Mouse (Mus musculus): ENCODE measurements at regions not wholly inside any gene's neighbourhood (a gene's known extent, or its start where the extent isn't known, plus 50 kb on each side); places are given as distances from the start of the nearest gene placed in this dataset.

DNA sequence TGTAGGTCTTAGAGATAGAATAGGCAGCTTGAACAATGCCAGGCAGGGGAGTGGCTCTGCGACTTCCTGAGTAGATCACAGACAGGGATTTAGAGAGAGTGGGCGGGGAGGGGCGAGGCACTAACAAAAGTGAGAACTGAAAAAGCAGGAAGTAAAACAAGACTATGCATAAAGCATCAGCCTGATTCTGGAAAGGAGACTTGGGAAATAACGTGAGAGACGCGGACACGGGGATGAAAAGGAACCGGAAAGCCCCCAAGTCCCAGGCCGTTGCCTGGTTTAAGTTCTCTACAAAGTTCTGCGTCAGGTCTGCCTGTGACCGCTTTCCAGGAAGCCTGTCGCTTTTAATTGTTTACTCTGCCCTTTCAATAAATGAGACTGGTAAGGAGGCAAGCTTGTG is 86.3 kb downstream of the D16Ertd472e start:
- H3K9ac ChIP-seq, result no peak overlapping the region
- no peaks in the 10 kb centered on the region for H3K4me1 ChIP-seq
- peak overlapping the region; percentile 41 for H3K4me2 ChIP-seq
- H3K9me3 ChIP-seq, result no peaks in the 10 kb centered on the region
- no peak for ATAC-seq (ENCODE audit: insufficient read depth, low FRiP score, low read depth)
- H3K4me3 ChIP-seq (replicated peaks), result peak overlapping the region; percentile 24
- 0 out of 2 replicates have a peak overlapping the region, but pooled peaks have one; percentile 16 for H3K27ac ChIP-seq
- no peaks in the 10 kb centered on the region for H3K36me3 ChIP-seq
- H3K27me3 ChIP-seq (replicated peaks), result no peaks in the 10 kb centered on the region
- 18% methylated on average over 12 of the region's 12 CpGs for WGBS

DNA sequence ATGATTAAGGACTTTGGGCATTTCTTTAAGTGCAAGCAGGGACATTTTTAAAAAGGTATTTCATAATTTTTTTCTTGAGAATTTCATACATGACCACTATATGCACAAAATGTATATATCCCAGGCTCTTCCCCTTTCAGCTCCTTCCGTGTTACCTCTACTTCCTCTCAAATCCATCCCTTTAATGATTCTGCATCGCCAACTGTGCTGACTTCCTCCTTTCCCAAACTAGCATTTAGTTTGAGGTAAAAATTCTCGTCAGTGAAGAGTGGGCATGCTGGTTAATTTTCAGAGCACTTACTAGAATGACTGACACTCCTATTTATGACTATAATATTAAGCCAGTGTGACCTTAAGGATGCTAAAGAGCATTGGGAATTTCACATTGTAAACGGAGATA is 86.9 kb downstream of the D16Ertd472e start:
- peak overlapping the region; percentile 41; the same call in 1 of the 2 replicates for H3K4me2 ChIP-seq
- no peak overlapping the region for H3K27ac ChIP-seq
- 47% methylated on average over 4 of the region's 4 CpGs for WGBS
- no peaks in the 10 kb centered on the region for H3K4me1 ChIP-seq
- ATAC-seq (ENCODE audit: insufficient read depth, low FRiP score, low read depth), result no peak
- H3K9ac ChIP-seq, result no peak overlapping the region
- H3K4me3 ChIP-seq (replicated peaks), result no peak overlapping the region
- H3K27me3 ChIP-seq (replicated peaks), result no peaks in the 10 kb centered on the region
- no peaks in the 10 kb centered on the region for H3K9me3 ChIP-seq
- no peaks in the 10 kb centered on the region for H3K36me3 ChIP-seq

DNA sequence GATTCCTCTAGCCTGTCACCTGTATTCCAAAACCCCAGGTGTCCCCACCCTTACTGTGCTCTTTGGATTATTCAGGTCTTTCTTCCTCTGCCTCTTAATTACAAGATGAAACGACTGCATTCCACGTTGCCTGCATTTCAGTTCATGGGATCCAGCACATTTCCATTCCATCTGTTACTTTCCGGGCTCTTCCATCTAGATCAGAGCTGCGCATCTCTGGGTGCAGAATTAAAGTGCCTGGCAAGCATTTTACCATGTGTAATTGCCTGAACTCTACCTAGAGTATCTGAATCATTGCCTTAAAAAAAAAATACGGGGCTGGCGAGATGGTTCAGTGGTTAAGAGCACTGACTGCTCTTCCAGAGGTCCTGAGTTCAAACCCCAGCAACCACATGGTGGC is 90.0 kb downstream of the D16Ertd472e start:
- ATAC-seq (ENCODE audit: insufficient read depth, low FRiP score, low read depth), result no peak
- WGBS, result 83% methylated on average over 6 of the region's 6 CpGs
- H3K4me3 ChIP-seq (replicated peaks), result no peak overlapping the region
- H3K36me3 ChIP-seq, result no peaks in the 10 kb centered on the region
- no peaks in the 10 kb centered on the region for H3K9me3 ChIP-seq
- no peak overlapping the region for H3K27ac ChIP-seq
- H3K4me1 ChIP-seq, result no peaks in the 10 kb centered on the region
- no peak overlapping the region for H3K9ac ChIP-seq
- no peaks in the 10 kb centered on the region for H3K27me3 ChIP-seq (replicated peaks)
- H3K4me2 ChIP-seq, result no peak overlapping the region

DNA sequence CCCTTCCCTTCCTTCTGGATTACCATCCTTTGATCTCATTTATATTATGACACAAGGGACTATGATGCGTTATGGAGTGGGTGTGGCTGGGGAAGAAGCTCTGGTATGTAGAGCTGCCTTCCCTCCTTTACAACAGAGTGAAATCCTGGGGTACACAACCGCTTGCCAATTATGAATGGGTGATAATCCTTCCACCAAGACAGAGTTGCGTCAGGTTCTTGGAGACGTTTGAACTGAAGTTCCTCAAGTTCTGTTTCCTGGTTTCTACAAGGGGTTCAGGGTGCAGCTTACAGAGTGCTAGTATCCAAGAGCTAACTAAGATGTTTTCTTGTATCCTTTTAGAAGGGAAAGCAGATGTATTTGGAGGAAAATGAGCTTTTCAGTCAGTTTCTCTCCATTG is 92.2 kb downstream of the D16Ertd472e start:
- no peak overlapping the region for H3K4me2 ChIP-seq
- no peak for ATAC-seq (ENCODE audit: insufficient read depth, low FRiP score, low read depth)
- H3K27ac ChIP-seq, result no peak overlapping the region
- H3K4me1 ChIP-seq, result no peaks in the 10 kb centered on the region
- H3K36me3 ChIP-seq, result no peaks in the 10 kb centered on the region
- H3K4me3 ChIP-seq (replicated peaks), result no peak overlapping the region
- no peaks in the 10 kb centered on the region for H3K27me3 ChIP-seq (replicated peaks)
- WGBS, result 72% methylated on average over 4 of the region's 4 CpGs
- H3K9me3 ChIP-seq, result no peaks in the 10 kb centered on the region
- H3K9ac ChIP-seq, result no peak overlapping the region

DNA sequence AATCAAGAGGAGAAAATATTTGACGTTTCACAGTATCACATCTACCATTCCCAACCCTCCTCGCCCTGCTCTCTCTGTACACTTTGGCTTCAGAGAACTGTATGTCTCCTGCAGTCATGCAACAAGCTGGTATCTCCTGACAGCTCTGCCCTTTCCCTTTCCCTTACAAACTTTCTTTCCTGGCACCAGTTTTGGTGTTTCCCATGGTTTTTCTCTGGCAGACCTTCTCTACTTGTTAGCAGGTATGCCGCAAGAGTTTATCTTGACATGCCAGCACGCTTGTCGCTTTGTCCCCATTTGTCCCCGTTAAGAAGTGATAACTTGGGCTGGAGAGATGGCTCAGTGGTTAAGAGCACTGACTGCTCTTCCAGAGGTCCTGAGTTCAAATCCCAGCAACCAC is 94.9 kb downstream of the D16Ertd472e start:
- ATAC-seq (ENCODE audit: insufficient read depth, low FRiP score, low read depth), result no peak
- 85% methylated on average over 6 of the region's 6 CpGs for WGBS
- Histone ChIP-seq H3K9ac (no peak overlapping the region), H3K4me2 (no peak overlapping the region), H3K4me3 (replicated peaks) (no peak overlapping the region), H3K27me3 (replicated peaks) (no peaks in the 10 kb centered on the region), H3K4me1 (no peaks in the 10 kb centered on the region), H3K9me3 (no peaks in the 10 kb centered on the region), H3K27ac (no peak overlapping the region), H3K36me3 (no peaks in the 10 kb centered on the region)

DNA sequence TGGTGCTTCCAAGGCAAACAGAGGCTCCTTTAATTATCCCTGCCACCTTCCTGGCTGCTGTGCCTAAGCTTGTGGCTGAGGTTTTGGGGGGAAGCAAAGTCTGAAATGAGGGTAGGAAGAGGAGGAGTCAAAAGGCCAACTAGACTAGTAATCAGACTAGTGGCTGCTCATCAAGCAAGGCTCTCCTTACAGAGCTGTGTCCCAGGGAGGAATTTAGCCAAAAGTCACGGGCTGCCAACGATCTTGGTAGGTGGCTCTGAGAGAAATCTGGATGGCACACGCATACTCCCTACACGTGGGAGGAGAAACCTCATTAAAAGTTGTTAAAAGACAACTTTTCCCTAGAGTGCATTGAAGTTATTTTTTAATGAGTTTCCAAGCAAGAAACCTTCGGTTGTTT is 95.4 kb downstream of the D16Ertd472e start:
- no peak for ATAC-seq (ENCODE audit: insufficient read depth, low FRiP score, low read depth)

DNA sequence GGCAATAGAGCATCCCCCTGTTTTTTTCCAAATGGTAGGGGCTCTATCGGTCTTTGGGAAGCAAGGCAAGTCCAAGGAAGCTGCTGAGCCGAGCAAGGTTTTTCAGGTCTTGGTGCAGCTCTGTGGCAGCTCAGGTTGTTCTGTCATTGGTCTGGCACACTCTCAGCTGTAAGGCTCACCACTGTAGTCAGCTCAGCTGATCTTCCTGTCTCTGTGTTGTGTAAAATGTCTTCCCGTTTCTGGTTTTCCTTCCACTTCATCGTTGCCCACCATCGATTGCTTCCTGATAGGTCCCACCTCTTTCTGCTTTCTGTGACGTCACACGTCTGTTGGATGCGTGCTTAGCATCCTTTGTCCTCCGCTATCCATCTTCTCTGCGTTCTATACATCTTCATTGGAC is 96.2 kb downstream of the D16Ertd472e start:
- Histone ChIP-seq H3K27ac (no peak overlapping the region), H3K4me2 (no peak overlapping the region), H3K9me3 (no peaks in the 10 kb centered on the region), H3K36me3 (no peaks in the 10 kb centered on the region), H3K4me1 (no peaks in the 10 kb centered on the region), H3K9ac (no peak overlapping the region), H3K27me3 (replicated peaks) (no peaks in the 10 kb centered on the region), H3K4me3 (replicated peaks) (no peak overlapping the region)
- no peak for ATAC-seq (ENCODE audit: insufficient read depth, low FRiP score, low read depth)
- WGBS, result 87% methylated on average over 10 of the region's 10 CpGs

More for the DNA sequence above, 95.4 kb downstream of the D16Ertd472e start:
- 77% methylated on average over 5 of the region's 5 CpGs for WGBS
- H3K27me3 ChIP-seq (replicated peaks), result no peaks in the 10 kb centered on the region
- no peak overlapping the region for H3K9ac ChIP-seq
- H3K4me2 ChIP-seq, result no peak overlapping the region
- no peaks in the 10 kb centered on the region for H3K36me3 ChIP-seq
- H3K27ac ChIP-seq, result no peak overlapping the region
- no peaks in the 10 kb centered on the region for H3K4me1 ChIP-seq
- no peaks in the 10 kb centered on the region for H3K9me3 ChIP-seq
- no peak overlapping the region for H3K4me3 ChIP-seq (replicated peaks)

DNA sequence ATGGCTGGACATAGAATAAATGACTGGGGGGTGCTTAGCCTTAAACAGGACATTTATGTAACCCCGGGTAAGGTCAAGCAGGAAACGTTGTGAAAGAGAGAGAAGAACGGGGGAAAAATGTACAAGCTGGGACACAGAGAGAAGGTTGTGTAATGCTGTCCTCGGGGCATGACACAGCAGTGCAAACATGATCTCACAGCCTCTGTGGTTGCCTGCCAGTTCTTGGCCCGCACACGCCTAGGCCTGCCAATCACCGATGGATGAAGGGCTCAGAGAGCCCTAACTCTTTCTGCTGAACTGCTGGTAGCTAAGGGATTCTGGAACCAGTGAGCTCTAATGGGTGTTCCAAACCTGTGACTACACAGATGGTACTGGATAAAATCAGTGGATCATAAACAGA is 96.5 kb upstream of the Btg3 start:
- no peak overlapping the region for H3K4me3 ChIP-seq (replicated peaks)
- H3K36me3 ChIP-seq, result no peaks in the 10 kb centered on the region
- H3K9me3 ChIP-seq, result no peaks in the 10 kb centered on the region
- peak; percentile 68; the same call in 1 of the 2 replicates for ATAC-seq (ENCODE audit: insufficient read depth, low FRiP score, low read depth)
- no peaks in the 10 kb centered on the region for H3K27me3 ChIP-seq (replicated peaks)
- no peak overlapping the region for H3K9ac ChIP-seq
- no peak overlapping the region for H3K27ac ChIP-seq
- H3K4me2 ChIP-seq, result no peak overlapping the region
- no peaks in the 10 kb centered on the region for H3K4me1 ChIP-seq
- WGBS, result 69% methylated on average over 7 of the region's 7 CpGs

DNA sequence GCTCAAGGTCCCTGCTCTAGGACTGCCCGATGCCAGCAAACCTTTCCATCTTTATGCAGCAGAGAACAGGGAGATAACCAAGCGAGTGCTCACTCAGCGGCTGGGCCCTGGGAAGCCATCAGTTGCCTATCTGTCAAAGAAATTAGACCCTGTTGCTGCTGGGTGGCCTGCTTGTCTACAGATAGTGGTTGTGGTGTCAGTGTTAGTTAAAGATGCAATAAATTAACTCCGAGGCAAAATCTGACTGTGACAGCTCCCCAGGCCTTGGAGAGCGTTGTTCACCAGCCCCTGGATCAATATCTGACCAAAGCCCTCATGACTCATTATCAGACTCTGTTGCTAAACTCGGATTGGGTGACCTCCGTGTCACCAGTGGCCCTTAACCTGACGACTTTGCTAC is 83.0 kb upstream of the Btg3 start:
- no peak overlapping the region for H3K4me2 ChIP-seq
- H3K27ac ChIP-seq, result no peak overlapping the region
- H3K4me3 ChIP-seq (replicated peaks), result no peak overlapping the region
- 38% methylated on average over 8 of the region's 8 CpGs for WGBS
- no peaks in the 10 kb centered on the region for H3K27me3 ChIP-seq (replicated peaks)
- H3K4me1 ChIP-seq, result no peaks in the 10 kb centered on the region
- H3K9me3 ChIP-seq, result no peaks in the 10 kb centered on the region
- no peak overlapping the region for H3K9ac ChIP-seq
- H3K36me3 ChIP-seq, result no peaks in the 10 kb centered on the region
- ATAC-seq (ENCODE audit: insufficient read depth, low FRiP score, low read depth), result no peak

DNA sequence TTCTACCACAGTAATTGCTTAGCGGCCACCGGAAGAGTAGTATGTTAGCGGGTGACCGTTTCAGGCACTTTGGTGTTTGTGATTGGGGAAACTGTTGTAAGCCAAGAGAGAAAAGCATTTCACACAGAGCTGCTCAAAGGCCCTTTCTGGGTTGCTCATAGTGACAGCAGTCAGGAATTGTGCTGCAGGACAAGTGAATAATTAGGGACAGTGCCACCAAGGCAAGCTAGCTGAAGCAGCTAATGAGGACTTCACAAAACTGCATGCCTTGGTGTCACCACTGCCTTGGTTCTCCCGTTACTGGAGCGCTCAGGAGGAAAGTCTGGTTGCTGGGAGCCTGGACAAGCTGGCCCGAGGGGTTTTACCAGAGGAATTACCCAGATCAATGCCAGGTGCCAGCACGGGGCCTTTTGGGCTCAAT is 80.7 kb upstream of the Btg3 start:
- no peak overlapping the region for H3K27ac ChIP-seq
- no peaks in the 10 kb centered on the region for H3K4me1 ChIP-seq
- no peak for ATAC-seq (ENCODE audit: insufficient read depth, low FRiP score, low read depth)
- H3K9ac ChIP-seq, result no peak overlapping the region
- H3K4me2 ChIP-seq, result no peak overlapping the region
- no peaks in the 10 kb centered on the region for H3K9me3 ChIP-seq
- no peak overlapping the region for H3K4me3 ChIP-seq (replicated peaks)
- H3K27me3 ChIP-seq (replicated peaks), result no peaks in the 10 kb centered on the region
- 90% methylated on average over 8 of the region's 8 CpGs for WGBS
- no peaks in the 10 kb centered on the region for H3K36me3 ChIP-seq

DNA sequence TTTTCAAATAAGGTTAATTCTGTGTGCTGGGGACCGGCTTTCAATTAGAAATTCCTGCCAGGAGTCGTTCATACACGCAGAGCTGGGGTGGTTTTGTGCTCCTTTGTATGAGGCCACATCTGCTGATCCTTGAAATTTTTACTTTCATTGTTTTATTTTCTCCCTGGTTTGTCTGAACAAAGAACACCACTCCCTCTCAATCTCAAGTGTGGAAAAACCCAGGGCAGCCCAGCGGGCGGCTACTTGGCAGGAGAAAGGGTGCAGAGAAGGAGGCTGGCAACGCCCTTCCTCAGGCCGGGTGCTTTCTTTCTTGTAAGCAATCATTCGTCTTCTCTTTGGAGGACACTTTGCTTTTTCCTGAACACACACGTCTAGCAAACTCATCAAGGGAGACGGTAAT is 79.4 kb upstream of the Btg3 start:
- Histone ChIP-seq H3K4me1 (no peaks in the 10 kb centered on the region), H3K4me3 (replicated peaks) (no peak overlapping the region), H3K27ac (no peak overlapping the region), H3K27me3 (replicated peaks) (no peaks in the 10 kb centered on the region), H3K36me3 (no peaks in the 10 kb centered on the region), H3K9ac (no peak overlapping the region), H3K9me3 (no peaks in the 10 kb centered on the region), H3K4me2 (no peak overlapping the region)
- 55% methylated on average over 10 of the region's 10 CpGs for WGBS
- ATAC-seq (ENCODE audit: insufficient read depth, low FRiP score, low read depth), result no peak

DNA sequence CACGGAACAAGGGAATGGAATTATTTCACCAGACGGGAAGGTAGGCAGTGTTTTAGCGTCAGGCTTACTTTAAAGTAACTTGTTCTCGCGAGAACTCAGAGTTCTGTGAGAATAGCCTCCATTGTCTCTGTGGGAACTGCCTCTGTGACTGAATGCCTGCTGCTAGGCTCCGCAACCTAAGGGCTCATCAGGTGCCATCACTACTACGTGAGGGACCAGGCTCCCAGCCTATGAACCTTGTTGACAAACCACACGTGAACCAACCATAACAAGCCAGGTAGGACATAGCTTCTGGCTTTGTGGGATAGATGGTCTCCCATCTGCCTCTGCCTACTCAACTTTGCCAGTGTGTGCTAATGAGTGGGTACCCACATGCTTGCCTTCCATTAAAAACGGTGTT is 77.5 kb upstream of the Btg3 start:
- 88% methylated on average over 9 of the region's 9 CpGs for WGBS
- H3K27ac ChIP-seq, result no peak overlapping the region
- no peak overlapping the region for H3K4me2 ChIP-seq
- H3K9me3 ChIP-seq, result no peaks in the 10 kb centered on the region
- no peak for ATAC-seq (ENCODE audit: insufficient read depth, low FRiP score, low read depth)
- no peaks in the 10 kb centered on the region for H3K4me1 ChIP-seq
- no peak overlapping the region for H3K9ac ChIP-seq
- H3K36me3 ChIP-seq, result no peaks in the 10 kb centered on the region
- no peak overlapping the region for H3K4me3 ChIP-seq (replicated peaks)
- no peaks in the 10 kb centered on the region for H3K27me3 ChIP-seq (replicated peaks)

DNA sequence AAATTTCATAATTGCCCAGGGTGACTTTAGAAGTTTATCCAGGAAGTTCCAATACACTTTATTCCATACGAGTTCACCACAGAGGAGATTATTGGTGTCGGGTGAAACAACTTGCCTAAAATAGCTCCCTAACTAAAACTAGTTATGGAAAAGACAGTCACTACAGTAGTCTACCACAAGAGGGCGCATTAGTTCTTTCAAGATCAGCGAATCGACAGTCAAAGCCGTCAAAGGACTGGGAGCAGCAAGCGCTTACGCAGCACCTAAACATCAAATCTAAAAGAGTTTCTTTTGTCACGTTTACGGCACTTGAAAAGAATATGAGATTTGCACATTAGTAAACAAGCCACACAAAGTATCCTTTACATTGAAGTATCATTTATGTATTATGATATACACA is 75.3 kb upstream of the Btg3 start:
- H3K36me3 ChIP-seq, result no peaks in the 10 kb centered on the region
- H3K4me2 ChIP-seq, result no peak overlapping the region
- H3K27me3 ChIP-seq (replicated peaks), result no peaks in the 10 kb centered on the region
- no peak overlapping the region for H3K27ac ChIP-seq
- ATAC-seq (ENCODE audit: insufficient read depth, low FRiP score, low read depth), result no peak
- WGBS, result 5% methylated on average over 10 of the region's 10 CpGs
- no peaks in the 10 kb centered on the region for H3K4me1 ChIP-seq
- H3K9ac ChIP-seq, result no peak overlapping the region
- no peak overlapping the region for H3K4me3 ChIP-seq (replicated peaks)
- H3K9me3 ChIP-seq, result no peaks in the 10 kb centered on the region
